Mouse (Mus musculus) MN1 (cell line): ENCODE results near the gene Thap8.

Experiments
- DNase-seq: peaks from one replicate; pipeline ENCODE4 v3.0.0-alpha.2; 2016; ENCODE audit warnings: low spot score

Gene Thap8

DNA sequence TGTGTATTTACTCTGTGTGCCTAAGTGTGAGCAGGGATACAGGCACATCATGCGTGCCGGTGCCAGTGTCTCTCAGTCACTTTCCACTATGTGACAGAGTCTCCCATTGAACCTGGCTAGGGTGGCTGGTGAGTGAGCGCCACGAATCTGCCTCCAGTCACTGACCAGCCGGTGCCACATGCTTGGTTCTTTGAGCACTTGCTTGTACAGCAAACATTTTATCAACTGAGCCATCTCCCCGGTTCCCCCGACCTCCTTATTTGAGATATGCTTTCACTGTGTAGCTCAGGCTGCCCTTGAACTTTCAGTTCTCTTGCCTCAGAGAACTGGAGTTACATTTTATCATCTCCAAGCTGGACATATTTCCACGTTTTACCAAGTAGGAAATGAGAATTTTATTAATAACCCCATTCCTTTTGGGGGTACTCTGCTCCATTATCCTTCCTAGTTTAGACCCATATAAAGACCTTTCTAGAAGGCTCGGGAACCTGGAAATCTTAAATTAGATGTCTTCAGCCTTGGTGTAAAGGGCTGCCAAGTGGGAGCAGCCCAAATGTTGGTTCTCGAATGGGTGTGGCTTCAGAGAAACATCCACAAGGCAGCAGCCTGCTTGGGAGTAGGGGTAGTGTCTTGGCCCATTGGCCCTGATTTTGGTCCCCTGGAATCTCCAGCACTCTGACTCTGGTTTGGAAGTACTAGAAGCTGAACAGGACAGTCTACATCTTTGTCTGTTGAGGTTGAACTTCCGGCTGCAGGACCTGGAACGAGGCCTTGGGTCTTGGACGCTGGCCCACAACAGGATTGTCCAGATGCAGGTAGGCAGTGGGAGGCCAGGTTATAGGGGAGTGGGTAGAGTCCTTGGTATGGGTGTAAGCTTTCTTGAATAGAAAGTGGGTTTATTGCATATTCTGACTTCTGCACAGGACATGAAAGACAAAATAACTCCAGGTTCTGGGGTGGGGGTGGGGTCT is 36.0 kb downstream of the Thap8 start:
- no peak for DNase-seq

DNA sequence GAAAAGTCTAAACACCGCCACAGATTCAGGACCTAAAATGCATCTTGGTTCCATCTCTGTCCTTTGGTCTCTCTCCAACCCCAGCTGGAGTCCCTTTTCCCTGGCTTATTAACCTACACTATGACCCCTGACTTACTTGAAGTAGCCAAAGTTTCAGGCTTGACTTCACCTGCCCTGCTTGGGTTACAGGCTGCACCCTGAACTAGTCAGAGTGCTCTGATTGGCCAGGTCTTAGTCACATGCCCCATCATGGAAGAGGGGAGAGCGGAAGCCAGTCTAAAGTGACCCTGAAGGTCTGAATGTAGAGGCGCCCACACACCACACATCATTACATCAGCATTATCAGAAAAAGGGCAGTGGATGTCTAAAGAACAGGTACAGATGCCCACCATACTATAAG is 38.2 kb downstream of the Thap8 start:
- DNase-seq, result no peak

DNA sequence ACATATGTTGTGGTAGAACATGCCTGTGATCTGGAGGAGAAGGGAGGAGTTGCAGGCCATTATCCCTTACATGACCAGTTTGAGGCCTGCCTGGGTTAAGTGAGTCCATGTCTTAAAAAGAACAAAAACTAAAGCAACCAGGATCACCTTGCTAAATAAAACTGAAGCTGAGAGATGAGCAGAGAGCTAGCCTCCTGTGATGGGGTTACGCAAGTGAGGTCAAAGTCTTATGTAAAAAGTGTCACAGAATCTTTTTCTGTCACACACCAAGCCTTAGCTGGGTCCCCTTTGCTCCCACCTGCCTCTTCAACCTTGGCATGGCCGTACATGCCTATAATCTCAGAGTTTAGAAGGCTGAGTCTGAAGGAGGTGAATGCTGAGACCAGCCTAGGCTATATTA is 41.1 kb downstream of the Thap8 start:
- DNase-seq, result no peak

DNA sequence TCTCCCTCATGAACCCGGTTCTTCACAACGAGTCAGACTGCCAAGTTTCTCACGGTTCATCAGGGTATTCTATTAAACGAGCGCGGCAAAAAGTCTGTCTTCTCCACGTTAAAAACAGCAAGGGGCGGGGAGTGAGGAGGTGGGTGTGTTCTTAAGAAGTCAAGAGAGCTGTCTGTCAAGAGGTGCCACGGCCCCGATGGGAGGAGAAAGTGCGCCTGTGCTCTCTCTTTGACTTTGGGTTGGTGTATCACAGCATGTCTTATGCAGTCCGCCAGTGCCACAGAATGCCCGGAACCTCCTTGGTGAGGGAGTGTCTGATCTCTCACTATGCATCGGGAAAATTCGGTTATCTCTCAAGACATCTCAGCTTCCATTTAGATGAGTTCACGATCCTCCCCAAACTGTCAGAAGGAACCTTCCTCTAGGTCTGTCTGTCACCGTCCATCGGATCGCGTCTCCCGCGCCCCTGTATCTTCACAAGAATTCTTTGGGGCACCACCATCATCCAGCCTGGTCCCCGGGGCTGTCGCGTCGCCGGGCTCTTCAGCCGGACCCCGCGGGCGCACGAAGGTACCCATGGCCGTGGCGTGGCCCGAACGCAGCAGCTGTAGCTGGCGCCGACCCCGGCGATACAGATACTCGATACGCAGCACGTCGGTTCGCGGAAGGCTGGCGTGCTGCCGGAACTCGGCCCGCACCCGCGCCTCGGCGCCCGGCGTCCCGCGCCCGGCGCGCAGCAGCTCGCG is 41.8 kb downstream of the Thap8 start, which contains the start of gene E130208F15Rik:
E130208F15Rik (plus strand) TSS at position 202 of the 746 bp plus-strand sequence.
- DNase-seq, result peak; percentile 71

DNA sequence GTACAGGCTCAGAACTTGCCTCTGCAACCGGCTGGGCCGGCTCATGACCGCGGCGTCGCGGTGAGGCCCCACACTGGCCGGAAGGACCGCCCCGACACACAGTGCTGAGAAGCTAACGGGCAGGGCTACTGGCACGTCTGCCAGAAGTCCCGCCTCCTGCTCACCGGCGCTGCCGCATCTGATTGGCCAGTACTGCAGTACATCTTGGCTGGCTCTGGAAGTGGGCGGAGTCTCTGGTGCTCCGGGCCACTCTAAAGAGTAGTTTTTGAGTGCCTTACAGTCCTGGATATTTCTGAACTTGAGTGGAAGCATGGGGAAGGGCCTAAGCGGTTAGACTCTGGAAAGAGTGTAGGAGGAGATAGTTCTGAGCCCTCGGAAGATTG is 42.4 kb downstream of the Thap8 start:
- DNase-seq, result peak; percentile 94

DNA sequence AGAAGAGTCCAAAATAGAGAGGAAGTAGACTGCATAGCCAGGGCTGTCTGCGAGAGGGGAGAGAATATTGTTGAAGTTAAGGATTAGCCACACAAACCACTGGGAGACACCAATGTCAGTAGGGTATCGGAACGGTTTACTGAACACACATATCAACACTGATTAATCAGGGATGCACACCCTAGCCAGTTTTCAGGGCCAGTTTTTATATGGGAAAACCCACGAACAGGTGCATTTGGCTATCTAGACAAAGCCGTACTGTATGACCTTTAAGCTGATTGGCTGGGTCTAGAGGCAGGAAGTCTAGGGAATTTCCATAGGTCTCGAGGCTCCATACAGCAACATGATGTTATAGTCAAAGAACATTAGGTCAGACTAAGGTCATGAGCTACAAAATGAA is 43.0 kb downstream of the Thap8 start:
- DNase-seq, result peak; percentile 40

DNA sequence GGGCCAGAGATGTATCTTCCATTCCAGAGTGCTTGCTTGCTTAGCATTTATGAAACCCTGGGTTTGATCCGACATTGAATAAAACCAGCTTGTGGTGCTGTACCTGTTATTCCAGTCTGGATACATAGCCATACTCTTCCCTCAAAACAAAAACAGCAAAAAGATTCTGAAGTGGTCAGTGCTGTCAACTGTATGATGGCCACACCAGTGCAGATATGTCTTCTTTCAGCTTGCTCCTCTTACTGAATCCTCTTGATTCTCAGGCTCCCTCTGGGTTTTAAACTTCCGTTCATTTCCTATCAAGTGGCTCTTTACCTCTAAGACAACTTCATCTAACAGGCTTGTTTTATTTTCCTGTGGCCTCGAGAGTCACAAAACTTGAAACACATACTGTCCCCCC is 43.9 kb downstream of the Thap8 start, which contains the start of gene Sdhaf1:
Sdhaf1 (minus strand) TSS at position 101 of the 400 bp plus-strand sequence.
- DNase-seq, result no peak

DNA sequence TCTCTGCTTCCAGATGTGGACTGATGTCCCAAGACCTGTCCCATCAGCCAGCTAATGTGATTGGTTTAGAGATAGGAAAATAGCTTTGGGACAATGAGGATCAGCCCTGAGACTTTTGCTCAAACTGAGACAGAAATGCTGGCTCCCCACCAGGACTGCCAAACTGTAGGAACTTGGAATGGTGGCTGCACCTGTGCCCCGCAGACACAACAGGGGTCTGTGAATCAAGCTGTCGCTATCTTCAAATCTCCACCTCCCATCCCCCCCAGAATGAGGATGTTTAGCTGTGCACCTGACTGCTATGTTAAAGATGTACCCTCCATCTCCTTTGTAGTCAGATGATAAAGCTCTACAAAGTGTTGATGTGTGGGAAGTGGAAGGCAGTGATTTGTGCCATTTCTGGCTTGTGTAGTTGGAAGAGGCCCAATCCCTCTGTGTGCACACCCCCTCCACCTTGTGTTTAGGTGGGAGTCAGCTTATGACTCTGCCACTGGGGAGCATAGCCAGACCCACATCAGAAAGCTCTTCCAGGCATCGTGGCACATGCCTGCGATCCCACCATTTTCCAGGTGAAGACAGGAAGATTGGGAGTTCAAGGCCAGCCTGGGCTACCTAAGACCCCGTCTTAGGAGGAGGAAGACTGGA is 44.5 kb downstream of the Thap8 start:
- no peak for DNase-seq

DNA sequence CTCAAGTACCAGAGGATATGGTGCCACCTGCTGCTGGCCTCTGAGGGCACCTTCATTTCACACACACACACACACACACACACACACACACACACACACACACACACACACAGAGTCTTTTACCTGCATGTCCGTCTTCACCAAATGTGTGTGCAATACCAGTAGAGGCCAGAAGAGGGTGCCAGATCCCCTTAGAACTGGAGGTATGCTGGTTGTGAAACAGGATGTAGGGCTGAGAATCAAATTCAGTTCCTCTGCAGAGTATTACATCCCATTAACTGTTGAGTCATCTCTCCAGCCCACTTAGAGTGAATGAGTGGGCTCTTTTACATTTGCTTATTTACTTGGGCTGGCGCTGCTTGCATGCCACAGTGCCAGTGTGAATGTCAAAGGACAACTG is 45.5 kb downstream of the Thap8 start:
- peak; percentile 48 for DNase-seq

DNA sequence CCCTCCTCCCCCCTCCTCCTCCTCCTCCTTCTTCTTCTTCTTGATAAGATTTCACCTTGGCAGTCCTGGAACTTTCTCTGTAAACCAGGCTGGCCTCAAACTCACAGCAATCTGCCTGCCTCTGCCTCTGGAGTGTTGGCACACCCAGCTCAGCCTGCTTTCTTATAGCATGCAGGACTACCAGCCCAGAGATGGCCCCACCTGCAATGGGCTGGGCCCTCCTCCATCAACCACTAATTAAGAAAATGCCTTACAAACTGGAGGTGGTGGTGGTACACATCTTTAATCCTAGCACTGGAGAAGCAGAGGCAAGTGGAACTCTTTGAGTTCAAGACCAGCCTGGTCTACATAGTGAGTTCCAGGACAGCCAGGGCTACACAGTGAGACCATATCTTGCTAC is 46.5 kb downstream of the Thap8 start:
- DNase-seq, result no peak

DNA sequence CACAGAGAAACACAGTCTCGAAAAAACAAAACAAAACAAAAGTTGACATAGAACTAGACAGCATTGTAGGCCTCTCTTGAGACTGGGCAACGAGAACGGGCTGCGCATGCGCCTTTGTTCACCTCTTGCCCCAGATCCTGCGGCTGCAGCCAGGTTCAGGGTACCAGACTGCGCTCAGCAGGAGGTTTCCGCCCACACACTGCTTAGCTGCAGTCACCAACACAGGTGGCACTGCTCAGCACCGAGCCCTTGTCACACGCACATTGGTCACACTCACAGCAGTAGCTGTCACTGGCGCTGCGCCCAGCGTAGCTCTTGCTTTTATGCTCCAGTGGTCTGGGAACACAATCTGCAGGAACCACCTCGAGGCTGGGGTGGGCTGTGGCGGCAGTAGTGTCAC is 47.2 kb downstream of the Thap8 start:
- DNase-seq, result no peak

DNA sequence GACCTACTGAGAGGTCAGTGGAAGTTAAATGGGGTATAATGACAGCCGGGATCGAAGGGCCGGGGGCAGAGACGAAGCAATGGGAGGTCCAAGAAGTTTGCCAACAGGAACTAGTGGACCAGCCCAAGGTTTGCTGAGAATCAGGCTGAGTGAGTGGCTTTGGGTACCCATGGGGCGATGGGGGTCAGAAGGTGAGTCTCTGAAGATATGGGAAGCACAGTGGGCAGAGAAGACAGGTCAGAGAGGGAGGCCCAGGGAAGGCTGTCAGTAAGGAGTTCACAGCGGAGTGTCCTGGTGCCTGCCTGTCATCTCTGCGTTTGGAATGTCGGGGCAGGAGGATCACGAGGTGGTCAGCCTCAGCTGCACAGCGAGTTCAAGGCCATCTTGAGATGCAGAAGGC is 48.5 kb downstream of the Thap8 start:
- DNase-seq, result no peak

DNA sequence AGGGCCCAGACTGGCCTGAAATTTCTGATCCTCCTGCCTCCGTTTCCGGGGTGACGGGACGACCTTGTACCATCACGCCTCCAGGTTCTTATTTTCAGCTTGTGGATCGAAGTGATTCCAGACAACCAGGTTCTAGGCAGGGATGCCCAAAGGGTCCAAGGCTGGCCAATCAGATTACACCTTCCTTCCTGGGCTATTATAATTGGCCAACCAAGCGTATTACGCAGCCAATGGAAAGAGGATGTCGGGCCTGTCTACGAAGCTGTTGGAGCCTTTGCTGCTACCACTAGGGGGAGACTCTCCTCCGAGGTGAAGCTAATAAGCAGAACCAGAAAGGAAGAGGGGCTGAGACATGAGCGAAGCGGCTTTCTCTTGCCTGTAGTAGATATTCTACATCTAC is 52.0 kb downstream of the Thap8 start:
- DNase-seq, result peak; percentile 97

DNA sequence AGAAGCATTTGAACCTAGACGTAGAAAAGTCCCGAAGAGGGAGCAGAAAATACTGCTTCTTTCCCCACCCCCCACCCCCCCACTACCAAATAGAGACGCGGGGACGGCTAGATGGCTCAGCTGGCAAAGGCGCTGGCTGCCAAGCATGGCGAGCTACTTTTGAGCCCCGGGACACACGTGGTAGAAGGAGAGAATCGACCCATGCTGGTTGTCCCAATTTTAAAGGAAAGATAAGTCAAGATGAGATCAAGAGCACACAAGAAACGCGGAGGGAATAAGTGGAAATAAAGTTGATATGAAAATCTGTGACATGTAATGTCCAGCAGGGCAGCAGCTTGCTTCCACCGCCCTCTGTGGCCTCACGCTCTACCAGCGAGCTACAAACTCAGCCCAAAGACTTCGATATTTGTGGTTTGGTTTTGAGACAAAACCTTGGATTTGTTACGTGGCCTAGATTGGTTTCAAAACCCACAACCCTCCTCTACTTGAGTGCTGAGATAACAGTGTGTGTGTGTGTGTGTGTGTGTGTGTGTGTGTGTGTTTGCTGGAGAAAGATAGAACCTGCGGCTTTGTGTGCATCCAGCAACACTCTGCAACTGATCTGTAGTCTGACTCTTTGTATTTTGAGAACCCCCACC is 52.8 kb downstream of the Thap8 start:
- peak; percentile 58 for DNase-seq

DNA sequence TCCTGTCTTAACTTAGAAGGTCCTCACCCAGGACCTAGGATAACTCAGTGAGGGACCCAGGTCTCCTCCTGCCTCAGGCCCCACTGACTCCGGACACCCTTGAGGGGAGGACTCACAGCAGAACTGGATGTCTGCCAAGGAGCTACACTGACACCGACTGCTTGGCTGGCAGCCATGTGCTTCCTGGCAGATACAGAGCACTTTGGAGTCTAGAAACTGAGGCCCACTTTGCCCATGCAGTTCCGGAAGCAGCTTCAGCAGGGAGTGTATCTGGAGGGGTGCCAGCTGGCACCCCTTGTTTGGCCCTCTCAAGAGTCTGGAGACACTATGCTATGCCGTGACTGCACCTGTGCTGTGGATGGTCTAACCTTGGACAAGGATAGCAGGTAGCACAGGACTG is 53.5 kb downstream of the Thap8 start:
- peak; percentile 89 for DNase-seq

DNA sequence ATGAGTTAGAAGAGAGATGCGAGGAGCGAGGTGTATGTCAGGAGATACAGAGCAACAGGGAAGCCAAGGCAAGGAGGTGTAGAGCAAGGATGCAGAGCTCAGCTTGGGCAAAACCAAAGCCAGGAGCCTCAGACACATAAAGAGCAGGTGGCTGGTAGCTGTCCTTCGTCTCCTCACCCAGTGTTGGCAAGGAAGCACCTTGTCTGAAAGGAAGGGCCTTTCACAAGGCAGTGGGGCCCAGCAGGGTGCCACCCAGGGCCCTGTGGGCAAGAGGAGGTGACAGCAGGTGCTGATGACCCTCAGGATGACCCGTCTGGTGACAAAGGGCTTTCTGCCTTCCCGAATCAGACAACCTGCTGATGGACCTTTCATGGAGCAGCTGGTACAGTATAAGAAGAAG is 54.7 kb downstream of the Thap8 start:
- no peak for DNase-seq

DNA sequence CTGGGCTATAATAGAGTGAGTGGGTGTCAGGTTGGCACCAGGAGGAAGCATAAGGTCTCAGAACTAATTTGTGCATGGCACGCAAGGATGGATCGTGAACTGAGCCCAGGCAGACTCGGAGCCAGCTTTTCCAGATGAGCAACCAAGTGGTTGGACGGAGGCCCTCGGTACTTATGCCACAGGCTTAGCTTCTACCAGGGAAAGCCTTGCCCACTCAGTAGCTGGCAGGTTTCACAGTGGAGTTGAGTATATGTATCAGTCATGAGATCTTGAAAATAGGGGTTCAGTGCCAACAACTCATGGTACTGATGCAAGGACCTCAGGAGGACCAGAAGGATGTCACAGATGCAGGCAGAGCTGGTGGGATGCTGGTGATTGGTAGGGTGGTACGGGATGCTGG is 55.8 kb downstream of the Thap8 start:
- no peak for DNase-seq

DNA sequence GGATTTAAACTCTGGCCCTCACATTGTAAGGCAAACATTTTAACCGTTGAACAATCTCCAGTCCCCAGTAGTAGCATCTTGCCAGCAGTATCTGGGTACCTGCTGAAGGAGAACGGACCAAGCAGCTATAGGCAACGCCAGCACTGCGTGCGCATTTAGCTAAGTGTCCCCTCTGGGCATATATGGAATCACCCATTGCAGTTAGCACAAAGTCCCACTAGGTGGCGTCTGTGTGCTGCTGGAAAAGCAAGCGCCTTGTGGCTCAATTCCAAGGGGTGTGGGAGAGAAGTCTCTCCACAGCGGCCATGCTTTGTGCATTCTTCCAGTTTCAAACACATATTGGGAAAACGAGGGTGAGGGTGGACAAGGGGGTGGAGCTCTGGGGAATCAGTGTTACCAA is 56.5 kb downstream of the Thap8 start:
- peak; percentile 93 for DNase-seq

DNA sequence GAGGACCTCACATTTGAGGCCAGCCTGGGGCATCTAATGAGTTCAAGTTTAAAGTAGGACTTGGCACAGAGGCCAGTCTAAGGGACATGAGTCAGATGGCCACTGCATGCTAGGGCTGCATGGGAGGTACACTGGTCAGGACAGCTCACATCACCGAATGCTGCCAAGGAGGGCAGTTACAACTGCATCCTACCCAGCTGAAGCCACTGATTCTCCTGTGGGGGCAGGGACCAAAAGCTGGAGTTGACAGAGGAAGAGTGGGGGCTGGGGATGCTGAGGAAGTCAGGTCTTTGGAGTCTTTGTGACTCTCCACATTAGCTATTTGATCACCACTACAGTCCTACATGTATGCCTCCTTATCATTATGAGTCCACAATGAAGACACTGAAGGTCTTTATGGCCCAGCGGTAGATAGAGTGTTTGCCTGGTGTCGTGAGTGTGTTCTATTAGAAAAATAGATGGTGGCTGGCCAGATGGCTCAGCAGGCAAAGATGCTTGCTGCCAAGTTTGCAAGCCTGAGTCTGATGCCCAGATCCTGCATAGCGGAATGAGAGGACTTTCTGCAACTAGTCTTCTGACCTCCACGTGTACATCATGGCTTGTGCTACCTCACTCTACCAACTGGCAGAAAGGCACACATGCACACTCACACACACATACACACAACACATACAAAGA is 59.7 kb downstream of the Thap8 start:
- DNase-seq, result no peak
